Mouse (Mus musculus): Measurements from ENCODE around the gene Tshb.

Gene Tshb

GRCm38 (mm10) chr3:102782618-102783017, at the start of gene Tshb:
Gene Tshb (minus strand): TSS chr3:102782718.
- DNase-seq, result no peak

GRCm38 (mm10) chr3:102803937-102804336, 21.4 kb upstream of the Tshb start:
- peak; percentile 11 for DNase-seq

- no peak for DNase-seq
Measured at GRCm38 (mm10) chr3:102787369-102787768, 4.9 kb upstream of the Tshb start.

GRCm38 (mm10) chr3:102773018-102773417, 9.5 kb downstream of the Tshb start:
- no peak for DNase-seq

DNA sequence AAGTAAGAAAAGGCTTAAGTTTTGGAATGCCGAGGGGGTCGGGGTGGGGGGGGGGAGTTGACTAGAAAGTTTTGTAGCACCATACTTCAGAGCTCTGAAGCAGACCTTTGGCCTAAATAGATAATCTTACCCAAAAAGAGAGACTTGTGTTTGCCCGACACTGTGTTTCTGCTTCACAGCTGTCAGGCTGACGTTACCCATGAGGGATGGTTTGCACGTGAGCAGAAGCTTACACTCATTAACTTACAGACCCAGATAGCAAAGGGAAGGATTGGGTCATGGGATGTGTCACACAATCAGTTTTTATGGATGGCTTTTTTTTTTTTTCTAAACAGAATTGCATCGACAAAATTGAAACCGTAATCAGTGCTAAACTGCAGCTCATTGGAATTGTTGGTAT, 17.7 kb downstream of the Tshb start:
- no peak for DNase-seq

- no peak for DNase-seq
Measured at GRCm38 (mm10) chr3:102763713-102764400, 18.7 kb downstream of the Tshb start.

- DNase-seq, result no peak
Measured at GRCm38 (mm10) chr3:102762388-102762787, 20.1 kb downstream of the Tshb start.

- no peak for DNase-seq
Measured at GRCm38 (mm10) chr3:102760236-102760635, 22.3 kb downstream of the Tshb start.

DNA sequence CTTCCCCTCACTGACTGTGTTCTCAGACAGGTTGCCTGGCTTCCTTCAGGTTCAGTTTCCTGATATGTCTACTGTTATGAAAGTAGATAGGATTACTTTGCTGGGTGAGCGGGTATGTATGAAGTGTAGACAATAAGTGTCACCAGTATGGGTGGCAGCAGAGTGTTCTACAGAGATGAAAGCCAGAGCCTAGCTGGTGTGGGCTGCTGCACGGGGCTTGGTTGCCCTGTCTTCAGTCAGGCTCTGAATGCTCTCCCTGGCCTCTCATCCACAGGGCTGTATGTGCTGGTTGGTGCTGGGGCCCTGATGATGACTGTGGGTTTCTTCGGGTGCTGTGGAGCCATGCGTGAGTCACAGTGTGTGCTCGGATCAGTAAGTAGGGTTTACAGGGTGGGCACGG, 25.5 kb downstream of the Tshb start:
- no peak for DNase-seq

GRCm38 (mm10) chr3:102755801-102756200, 26.7 kb downstream of the Tshb start:
- no peak for DNase-seq

- DNase-seq, result no peak
Measured at GRCm38 (mm10) chr3:102752457-102752856, 30.1 kb downstream of the Tshb start.

DNA sequence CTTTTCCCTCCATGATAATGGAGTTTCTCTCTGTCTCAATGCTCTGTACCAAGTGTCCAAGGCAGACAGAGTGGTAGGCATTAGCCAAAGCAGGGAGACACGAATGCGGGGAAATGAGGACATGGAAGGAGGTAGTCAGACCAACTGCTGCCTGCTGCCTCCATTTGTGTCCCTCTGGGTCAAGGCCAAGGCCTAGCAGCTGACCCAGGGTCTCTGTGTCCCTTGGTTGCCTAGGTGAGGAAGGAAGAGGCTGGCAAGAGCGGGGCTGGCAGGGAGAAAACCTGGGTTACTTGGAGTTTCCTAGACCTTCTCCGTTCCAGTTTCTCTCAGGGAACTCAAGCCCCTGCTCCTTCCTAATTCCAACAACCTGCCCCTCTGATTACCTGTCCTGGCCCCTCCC, 30.5 kb downstream of the Tshb start:
- no peak for DNase-seq

GRCm38 (mm10) chr3:102751536-102751935, 31.0 kb downstream of the Tshb start:
- no peak for DNase-seq

GRCm38 (mm10) chr3:102751136-102751535, 31.4 kb downstream of the Tshb start:
- DNase-seq, result no peak

DNA sequence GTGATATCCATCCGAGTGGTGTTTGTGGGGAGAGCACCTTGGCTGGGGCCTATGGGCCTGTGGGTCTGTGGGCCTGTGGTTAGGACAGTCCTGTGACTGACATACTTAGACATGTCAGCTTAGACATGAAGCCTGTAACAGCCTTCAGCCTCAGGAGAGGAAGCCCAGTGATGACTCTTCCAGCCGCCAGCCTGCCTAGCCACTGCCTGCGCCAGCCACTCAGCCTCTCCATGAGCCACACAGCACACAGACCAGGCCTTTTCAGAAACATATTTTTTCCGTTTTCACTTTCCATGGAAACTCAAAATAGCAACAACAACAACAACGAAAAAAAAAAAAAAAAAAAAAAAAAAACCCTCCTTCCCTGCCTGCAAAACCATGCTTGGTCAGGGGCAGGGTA, 33.8 kb downstream of the Tshb start:
- no peak for DNase-seq

DNA sequence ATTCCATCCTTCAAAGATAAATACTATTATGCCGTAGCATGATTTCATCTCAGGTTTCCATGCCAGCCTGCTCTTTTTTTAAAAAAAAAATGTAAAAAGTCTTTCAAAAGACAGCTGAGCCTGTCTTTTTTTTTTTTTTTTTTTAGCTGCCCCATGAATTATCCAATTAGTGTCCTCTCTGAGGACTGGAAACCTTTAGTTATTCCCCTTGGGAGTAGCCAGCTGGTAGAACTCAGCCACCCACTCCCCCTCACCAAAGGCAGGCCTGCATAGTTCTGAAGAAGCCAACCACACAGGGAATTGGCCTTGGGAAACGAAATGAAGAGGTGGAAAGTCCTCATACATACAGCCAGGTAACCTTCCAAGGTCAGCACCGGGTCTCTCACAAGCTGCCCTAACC, 34.5 kb downstream of the Tshb start:
- DNase-seq, result no peak

GRCm38 (mm10) chr3:102746174-102746573, 36.3 kb downstream of the Tshb start:
- DNase-seq, result no peak

GRCm38 (mm10) chr3:102744657-102745056, 37.9 kb downstream of the Tshb start:
- DNase-seq, result no peak

GRCm38 (mm10) chr3:102743781-102744471, 38.6 kb downstream of the Tshb start:
- no peak for DNase-seq

DNA sequence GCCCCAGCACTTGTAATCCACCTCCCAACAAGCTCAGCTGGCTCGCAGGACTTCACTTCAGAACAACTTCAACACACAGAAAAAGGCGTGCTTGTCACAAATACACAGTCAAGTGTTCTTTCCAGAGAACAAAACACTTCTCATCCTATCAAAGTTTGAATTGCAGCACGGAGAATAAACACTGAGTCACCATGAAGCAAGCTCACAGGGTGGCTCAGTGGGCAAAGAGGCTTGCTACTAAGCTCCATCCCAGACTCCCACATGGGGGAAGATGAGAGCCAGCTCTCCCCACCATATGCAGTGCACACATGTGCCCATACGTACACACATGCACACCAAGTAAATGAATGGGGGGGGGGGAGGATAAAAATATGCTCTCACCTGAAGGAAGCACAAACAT, 39.3 kb downstream of the Tshb start:
- DNase-seq, result no peak

- no peak for DNase-seq
Measured at GRCm38 (mm10) chr3:102742725-102743124, 39.8 kb downstream of the Tshb start.

GRCm38 (mm10) chr3:102738926-102739325, 43.6 kb downstream of the Tshb start:
- DNase-seq, result no peak

DNA sequence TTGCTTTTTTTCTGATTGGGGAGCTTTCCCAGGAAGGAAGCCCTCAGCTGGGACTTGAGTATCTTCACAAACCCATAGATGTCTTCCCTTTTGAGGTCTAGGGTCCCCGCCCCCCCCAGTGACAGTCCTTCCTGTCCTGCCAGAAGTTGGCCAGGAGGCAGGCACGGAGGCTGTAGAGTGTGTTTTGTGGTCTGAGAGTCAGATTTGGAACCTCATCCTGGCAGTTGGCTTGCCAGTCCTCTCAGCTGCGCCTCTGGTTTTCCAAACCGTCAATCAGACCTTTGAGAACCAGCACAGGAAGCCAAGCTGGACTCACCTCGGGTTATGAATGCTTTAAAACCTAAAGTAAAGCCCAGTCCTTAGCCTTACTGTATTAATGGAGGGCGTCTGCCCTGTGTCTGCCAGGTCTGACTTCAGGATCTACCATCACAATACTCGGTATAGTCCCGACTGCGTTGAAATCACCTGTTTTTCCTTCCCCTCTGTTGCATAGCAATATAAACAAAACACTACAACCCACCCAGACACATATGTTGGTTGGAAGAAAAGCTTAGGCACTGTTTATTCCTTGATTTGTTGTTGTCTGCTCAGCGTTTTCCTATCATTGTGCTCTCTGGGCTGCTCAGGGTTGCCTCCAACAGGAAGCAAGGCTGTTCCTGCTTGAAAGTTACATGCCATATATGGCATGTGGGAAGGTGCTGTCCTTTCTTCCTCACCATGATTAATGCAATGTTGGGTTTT, 44.2 kb downstream of the Tshb start:
- DNase-seq, result no peak

DNA sequence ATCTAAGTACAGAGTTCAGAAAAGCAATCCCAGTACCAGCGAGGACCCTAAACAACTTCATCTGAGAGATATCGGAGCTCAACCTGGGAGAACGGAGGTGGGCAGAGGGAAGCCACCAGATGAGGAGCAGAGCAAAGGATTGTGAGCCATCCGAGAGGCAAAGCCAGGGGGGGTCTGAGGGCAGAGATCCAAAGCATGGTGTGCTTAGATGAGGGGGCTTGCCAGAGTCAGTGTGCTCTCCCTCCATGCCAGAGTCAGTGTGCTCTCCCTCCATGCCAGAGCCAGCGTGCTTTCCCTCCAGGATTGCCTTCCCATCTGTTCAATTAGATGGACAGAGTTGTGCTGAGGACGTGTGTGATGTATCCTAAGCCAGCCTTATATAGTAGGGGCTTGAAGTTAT, 45.4 kb downstream of the Tshb start:
- no peak for DNase-seq

Data from kidney, adult 11 months (tissue).